Mouse (Mus musculus) MEL (cell line): ENCODE results near the gene Mrpl44.

ENCODE experiments used
- CHD2 ChIP-seq: IDR thresholded peaks from 2 replicates; pipeline ENCODE4 v1.6.1; 2011; ENCODE audit warnings: low read length, improper control_type of control experiment
- CTCF ChIP-seq, 3 experiments: IDR thresholded peaks in 2 of 3; conservative IDR thresholded peaks in 1 of 3; 2 replicates each; pipeline ENCODE4 v1.5.1; 2011 to 2012; ENCODE audit warnings: low read length in 3 of 3, low read depth in 2 of 3, mild to moderate bottlenecking in 2 of 3, improper control_type of control experiment in 1 of 3, inconsistent platforms in 1 of 3, mixed read lengths in 1 of 3, moderate library complexity in 1 of 3; ENCODE audit not compliant: control insufficient read depth in 1 of 3, insufficient read depth in 1 of 3, poor library complexity in 1 of 3, severe bottlenecking in 1 of 3
- ELF1 ChIP-seq: IDR thresholded peaks from 2 replicates; pipeline ENCODE4 v1.6.1; 2014; ENCODE audit warnings: low read depth, mild to moderate bottlenecking, inconsistent platforms, low read length, improper control_type of control experiment, moderate library complexity
- ETS1 ChIP-seq: IDR thresholded peaks from 2 replicates; pipeline ENCODE4 v1.6.1; 2012; ENCODE audit warnings: low read depth, mild to moderate bottlenecking, inconsistent platforms, low read length, improper control_type of control experiment, moderate library complexity
- HCFC1 ChIP-seq: IDR thresholded peaks from 2 replicates; pipeline ENCODE4 v1.6.1; 2012; ENCODE audit warnings: low read depth, mild to moderate bottlenecking, inconsistent platforms, low read length, improper control_type of control experiment, moderate library complexity
- MAZ ChIP-seq: IDR thresholded peaks from 2 replicates; pipeline ENCODE4 v1.6.1; 2012; ENCODE audit warnings: low read depth, mild to moderate bottlenecking, inconsistent platforms, low read length, improper control_type of control experiment
- MYC ChIP-seq: IDR thresholded peaks from 2 replicates; pipeline ENCODE4 v1.6.1; 2011; ENCODE audit warnings: low read depth, mild to moderate bottlenecking, low read length, improper control_type of control experiment, moderate library complexity
- POLR2A ChIP-seq, 2 experiments: IDR thresholded peaks; 2 replicates each; pipeline ENCODE4 v1.6.1; 2011 to 2012; ENCODE audit warnings: low read length in 2 of 2, mild to moderate bottlenecking in 2 of 2, control low read depth in 1 of 2, improper control_type of control experiment in 1 of 2, low read depth in 1 of 2, moderate library complexity in 1 of 2; ENCODE audit not compliant: control insufficient read depth in 1 of 2, insufficient read depth in 1 of 2, poor library complexity in 1 of 2
- RCOR1 ChIP-seq: IDR thresholded peaks from 2 replicates; pipeline ENCODE4 v1.6.1; 2012; ENCODE audit warnings: low read depth, mild to moderate bottlenecking, inconsistent platforms, low read length, improper control_type of control experiment
- TAL1 ChIP-seq: IDR thresholded peaks from 2 replicates; pipeline ENCODE4 v1.6.1; 2012; ENCODE audit warnings: mild to moderate bottlenecking, inconsistent platforms, low read length, moderate library complexity, mixed read lengths
- UBTF ChIP-seq: IDR thresholded peaks from 2 replicates; pipeline ENCODE4 v1.6.1; 2012; ENCODE audit warnings: low read depth, mild to moderate bottlenecking, inconsistent platforms, low read length, improper control_type of control experiment, moderate library complexity, borderline replicate concordance; ENCODE audit not compliant: insufficient read depth

GRCm38 (mm10) chr1:79782433-79782832 is 6.6 kb downstream of the Mrpl44 start:
- peak; percentile 50 to 72 (median 62) for TF ChIP-seq CTCF (IDR thresholded peaks at IDR 0.05 in 2 of 3, conservative IDR thresholded peaks at IDR 0.05 in 1 of 3; ENCODE audit: control insufficient read depth in 1 of 3, insufficient read depth in 1 of 3, low read depth in 2 of 3, low read length in 3 of 3, poor library complexity in 1 of 3, severe bottlenecking in 1 of 3)
- TF ChIP-seq TAL1 = no peak
- no peak for TF ChIP-seq MYC
- no peak for TF ChIP-seq CHD2
- no peak for TF ChIP-seq ELF1
- no peak for TF ChIP-seq UBTF
- no peak for TF ChIP-seq MAZ
- no peak for TF ChIP-seq RCOR1
- no peak for TF ChIP-seq POLR2A (IDR thresholded peaks at IDR 0.05; ENCODE audit: control insufficient read depth in 1 of 2, insufficient read depth in 1 of 2, low read depth in 1 of 2, low read length in 2 of 2, poor library complexity in 1 of 2)
- no peak for TF ChIP-seq HCFC1
- no peak for TF ChIP-seq ETS1
